Mouse (Mus musculus): ENCODE measurements around the gene Larp1. TPM values are rescaled to one million over a fixed set of nuclear protein-coding genes. Genes with fewer than 3 reads are reported as not detected.

The Larp1 gene
- total and polyA plus RNA-seq, 2 experiments from 2014 or later: 14.9 to 41.0 TPM

GRCm38 (mm10) chr11:58100006-58100405, 91.1 kb downstream of the Larp1 start:
- 0 out of 2 replicates have a peak, but pooled peaks cover under 1% of the 10 kb centered on the region for H3K4me1 ChIP-seq (ENCODE audit: insufficient read depth, low read length)
- H3K27ac ChIP-seq: no peak overlapping the region
- 88% methylated on average over 2 of the region's 2 CpGs for WGBS
- TF ChIP-seq CTCF (IDR thresholded peaks at IDR 0.05; ENCODE audit: low read depth): no peak
- no peak overlapping the region for H3K9ac ChIP-seq (replicated peaks; ENCODE audit: low read length)
- H3K27me3 ChIP-seq (ENCODE audit: insufficient read depth, low read length): no peaks in the 10 kb centered on the region
- ATAC-seq (no peak), DNase-seq (ENCODE audit: low spot score) (no peak)
- no peaks in the 10 kb centered on the region for H3K36me3 ChIP-seq (ENCODE audit: insufficient read depth, low read length)
- H3K4me2 ChIP-seq (ENCODE audit: low read depth, low read length): no peak overlapping the region
- no peak overlapping the region for H3K4me3 ChIP-seq (ENCODE audit: low read length)
- no peaks in the 10 kb centered on the region for H3K9me3 ChIP-seq (ENCODE audit: low read length)

GRCm38 (mm10) chr11:58101194-58101720, 92.4 kb downstream of the Larp1 start:
- no peaks in the 10 kb centered on the region for H3K36me3 ChIP-seq (ENCODE audit: insufficient read depth, low read length)
- no peak for ATAC-seq
- H3K27me3 ChIP-seq (ENCODE audit: insufficient read depth, low read length): no peaks in the 10 kb centered on the region
- no peak for DNase-seq (ENCODE audit: low spot score)
- no peaks in the 10 kb centered on the region for H3K9me3 ChIP-seq (ENCODE audit: low read length)
- H3K9ac ChIP-seq (replicated peaks; ENCODE audit: low read length): no peak overlapping the region
- H3K4me1 ChIP-seq (ENCODE audit: insufficient read depth, low read length): peaks cover 4% of the 10 kb centered on the region; the same call in 1 of the 2 replicates
- TF ChIP-seq CTCF (IDR thresholded peaks at IDR 0.05; ENCODE audit: low read depth): no peak
- H3K4me2 ChIP-seq (ENCODE audit: low read depth, low read length): no peak overlapping the region
- H3K4me3 ChIP-seq (ENCODE audit: low read length): no peak overlapping the region
- WGBS: 82% methylated on average over 4 of the region's 4 CpGs
- no peak overlapping the region for H3K27ac ChIP-seq

GRCm38 (mm10) chr11:58102146-58102545, 93.3 kb downstream of the Larp1 start:
- no peak overlapping the region for H3K4me2 ChIP-seq (ENCODE audit: low read depth, low read length)
- no peak overlapping the region for H3K9ac ChIP-seq (replicated peaks; ENCODE audit: low read length)
- DNase-seq (ENCODE audit: low spot score) (no peak), ATAC-seq (no peak)
- 84% methylated on average over 3 of the region's 3 CpGs for WGBS
- H3K27ac ChIP-seq: no peak overlapping the region
- no peak for TF ChIP-seq CTCF (IDR thresholded peaks at IDR 0.05; ENCODE audit: low read depth)
- no peaks in the 10 kb centered on the region for H3K27me3 ChIP-seq (ENCODE audit: insufficient read depth, low read length)
- H3K4me1 ChIP-seq (ENCODE audit: insufficient read depth, low read length): peaks cover 4% of the 10 kb centered on the region; the same call in 1 of the 2 replicates
- no peaks in the 10 kb centered on the region for H3K36me3 ChIP-seq (ENCODE audit: insufficient read depth, low read length)
- H3K9me3 ChIP-seq (ENCODE audit: low read length): no peaks in the 10 kb centered on the region
- no peak overlapping the region for H3K4me3 ChIP-seq (ENCODE audit: low read length)

- WGBS: 83% methylated on average over 9 of the region's 9 CpGs
- Histone ChIP-seq H3K36me3 (ENCODE audit: insufficient read depth, low read length) (no peaks in the 10 kb centered on the region), H3K4me1 (ENCODE audit: insufficient read depth, low read length) (peaks cover 4% of the 10 kb centered on the region; the same call in 1 of the 2 replicates), H3K27me3 (ENCODE audit: insufficient read depth, low read length) (no peaks in the 10 kb centered on the region), H3K4me2 (ENCODE audit: low read depth, low read length) (peak overlapping the region; percentile 75), H3K4me3 (ENCODE audit: low read length) (no peak overlapping the region), H3K27ac (peak overlapping the region; percentile 27; the same call in 1 of the 2 replicates), H3K9ac (replicated peaks; ENCODE audit: low read length) (no peak overlapping the region), H3K9me3 (ENCODE audit: low read length) (no peaks in the 10 kb centered on the region)
- DNase-seq (ENCODE audit: low spot score) (no peak), ATAC-seq (no peak)
- TF ChIP-seq CTCF (IDR thresholded peaks at IDR 0.05; ENCODE audit: low read depth): no peak
Measured at GRCm38 (mm10) chr11:58102581-58103343, 93.9 kb downstream of the Larp1 start.

DNA sequence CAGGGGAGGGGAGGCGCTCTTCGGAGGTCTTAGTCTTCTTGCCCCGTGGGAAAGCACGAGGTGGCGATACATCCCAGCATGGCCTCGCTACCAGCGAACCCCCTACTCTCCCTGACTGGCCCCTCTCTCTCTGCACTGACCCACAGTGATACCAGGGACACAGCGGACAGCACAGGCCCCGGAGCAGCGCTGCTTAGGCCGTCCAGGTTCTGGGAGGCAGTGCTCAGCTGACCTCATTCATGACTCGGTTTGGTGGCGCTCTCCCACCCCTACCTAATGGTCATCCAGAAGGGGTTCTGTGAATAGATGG, 94.4 kb downstream of the Larp1 start:
- H3K9me3 ChIP-seq (ENCODE audit: low read length): no peaks in the 10 kb centered on the region
- no peaks in the 10 kb centered on the region for H3K36me3 ChIP-seq (ENCODE audit: insufficient read depth, low read length)
- H3K4me2 ChIP-seq (ENCODE audit: low read depth, low read length): peak overlapping the region; percentile 75
- peak overlapping the region; percentile 27; the same call in 1 of the 2 replicates for H3K27ac ChIP-seq
- H3K9ac ChIP-seq (replicated peaks; ENCODE audit: low read length): peak overlapping the region; percentile 10
- no peaks in the 10 kb centered on the region for H3K27me3 ChIP-seq (ENCODE audit: insufficient read depth, low read length)
- no peak for TF ChIP-seq CTCF (IDR thresholded peaks at IDR 0.05; ENCODE audit: low read depth)
- H3K4me1 ChIP-seq (ENCODE audit: insufficient read depth, low read length): peaks cover 4% of the 10 kb centered on the region; the same call in 1 of the 2 replicates
- DNase-seq (ENCODE audit: low spot score) (no peak), ATAC-seq (no peak; the same call in 1 of the 2 replicates)
- WGBS: 50% methylated on average over 12 of the region's 13 CpGs
- H3K4me3 ChIP-seq (ENCODE audit: low read length): peak overlapping the region; percentile 92

DNA sequence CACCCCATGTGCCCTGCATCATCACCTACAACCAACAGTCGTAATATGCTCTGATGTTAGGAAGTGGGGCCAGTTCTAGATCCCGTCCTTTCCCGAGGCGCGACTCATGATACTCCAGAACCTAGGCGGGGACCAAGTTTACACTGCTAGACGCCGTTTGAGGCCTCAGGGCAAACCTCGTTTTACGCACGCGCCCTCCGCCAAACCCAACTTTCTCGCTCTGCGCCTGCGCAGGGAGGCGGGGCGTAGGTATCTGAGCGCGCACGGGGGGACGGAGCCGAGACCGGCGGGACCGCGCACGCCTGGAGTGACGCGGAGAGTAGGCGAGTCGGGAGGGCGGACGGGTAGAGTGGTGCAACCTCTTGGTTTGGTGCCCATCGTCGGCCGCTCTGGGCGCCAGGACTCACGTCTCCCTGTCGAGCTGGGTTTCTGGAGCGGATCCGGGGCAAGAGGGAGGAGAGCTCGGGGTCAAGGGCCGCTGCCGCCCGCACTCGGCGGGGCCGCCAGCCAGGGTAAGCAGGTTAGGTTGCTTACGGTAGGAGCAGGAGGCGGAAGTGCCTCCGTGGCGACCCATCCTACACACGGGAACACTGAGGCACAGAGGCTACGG, 94.9 kb downstream of the Larp1 start, which contains the start of gene Cnot8:
Cnot8 (plus strand) TSS at position 457 of the 610 bp plus-strand sequence.
- no peaks in the 10 kb centered on the region for H3K27me3 ChIP-seq (ENCODE audit: insufficient read depth, low read length)
- peak within 1 kb of the TSS; percentile 92 for H3K4me3 ChIP-seq (ENCODE audit: low read length)
- no peak for TF ChIP-seq CTCF (IDR thresholded peaks at IDR 0.05; ENCODE audit: low read depth)
- peak within 1 kb of the TSS; percentile 89 for H3K9ac ChIP-seq (replicated peaks; ENCODE audit: low read length)
- WGBS: under 1% methylated on average over 50 of the region's 55 CpGs
- no peaks in the 10 kb centered on the region for H3K36me3 ChIP-seq (ENCODE audit: insufficient read depth, low read length)
- H3K9me3 ChIP-seq (ENCODE audit: low read length): no peaks in the 10 kb centered on the region
- peak within 1 kb of the TSS; percentile 75 for H3K4me2 ChIP-seq (ENCODE audit: low read depth, low read length)
- H3K27ac ChIP-seq: peak within 1 kb of the TSS; percentile 91
- H3K4me1 ChIP-seq (ENCODE audit: insufficient read depth, low read length): peaks cover 4% of the 10 kb centered on the region; the same call in 1 of the 2 replicates
- ATAC-seq (peak; percentile 98), DNase-seq (ENCODE audit: low spot score) (peak; percentile 99)
